Mouse (Mus musculus) layer of hippocampus, adult 8-10 months (tissue): Measurements from ENCODE around the gene Fcamr. TPM values are rescaled to one million over a fixed set of nuclear protein-coding genes. Genes with fewer than 3 reads are reported as not detected.

Experiments used
- DNase-seq, 2 experiments: peaks; one replicate each; pipeline ENCODE4 v3.0.0; 2022; ENCODE audit warnings: low spot score in 2 of 2
- total RNA-seq, 4 experiments: library from RNA; stranded (reverse); gene quantifications; 2 replicates each; pipeline ENCODE4 v1.2.4; 2022

Gene Fcamr
- not detected for total RNA-seq

DNA sequence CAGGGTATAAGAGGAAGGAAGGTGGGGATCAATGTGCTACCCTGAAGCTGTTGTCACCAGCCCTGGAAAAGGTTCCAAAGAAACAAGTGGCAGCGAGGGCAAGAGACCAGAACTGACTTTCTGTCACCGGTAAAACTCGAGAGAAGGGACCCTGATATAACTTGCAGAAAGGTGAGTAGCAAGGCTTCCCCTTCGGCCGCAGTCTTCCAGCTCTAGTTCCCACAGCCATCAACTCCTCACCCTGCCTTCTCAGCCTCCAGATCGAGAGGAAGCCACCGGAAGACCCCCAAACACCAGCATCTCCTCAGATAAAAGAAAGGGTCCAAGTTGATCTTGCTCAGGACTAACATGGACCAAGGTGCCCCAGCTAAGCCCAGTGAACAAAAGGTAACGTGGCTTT is at the start of gene Fcamr:
Gene Fcamr, plus strand, starts transcription at position 301 of the 400 bp plus-strand sequence.
- no peak for DNase-seq

GRCm38 (mm10) chr1:130759689-130760088 is 41.0 kb upstream of the Fcamr start:
- no peak for DNase-seq

DNA sequence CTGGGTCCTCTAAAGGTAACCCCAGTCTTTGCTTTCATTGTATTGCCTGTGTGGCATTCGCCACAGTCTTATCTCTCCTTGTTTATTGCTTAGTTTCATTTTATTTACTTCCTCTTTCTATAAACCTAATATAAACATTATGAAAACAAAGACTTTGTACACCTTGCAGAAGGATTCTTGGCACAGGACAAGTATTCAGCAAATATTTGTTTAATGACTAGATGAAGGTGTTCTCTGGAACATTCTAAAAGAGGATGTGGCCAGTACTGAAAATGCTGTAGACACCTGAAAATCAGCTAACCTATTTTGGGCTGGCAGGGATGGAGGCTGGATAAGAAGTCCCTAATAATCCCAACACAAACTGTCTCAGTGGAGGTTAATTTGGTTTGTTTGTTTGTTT is 39.1 kb upstream of the Fcamr start:
- DNase-seq, result no peak

DNA sequence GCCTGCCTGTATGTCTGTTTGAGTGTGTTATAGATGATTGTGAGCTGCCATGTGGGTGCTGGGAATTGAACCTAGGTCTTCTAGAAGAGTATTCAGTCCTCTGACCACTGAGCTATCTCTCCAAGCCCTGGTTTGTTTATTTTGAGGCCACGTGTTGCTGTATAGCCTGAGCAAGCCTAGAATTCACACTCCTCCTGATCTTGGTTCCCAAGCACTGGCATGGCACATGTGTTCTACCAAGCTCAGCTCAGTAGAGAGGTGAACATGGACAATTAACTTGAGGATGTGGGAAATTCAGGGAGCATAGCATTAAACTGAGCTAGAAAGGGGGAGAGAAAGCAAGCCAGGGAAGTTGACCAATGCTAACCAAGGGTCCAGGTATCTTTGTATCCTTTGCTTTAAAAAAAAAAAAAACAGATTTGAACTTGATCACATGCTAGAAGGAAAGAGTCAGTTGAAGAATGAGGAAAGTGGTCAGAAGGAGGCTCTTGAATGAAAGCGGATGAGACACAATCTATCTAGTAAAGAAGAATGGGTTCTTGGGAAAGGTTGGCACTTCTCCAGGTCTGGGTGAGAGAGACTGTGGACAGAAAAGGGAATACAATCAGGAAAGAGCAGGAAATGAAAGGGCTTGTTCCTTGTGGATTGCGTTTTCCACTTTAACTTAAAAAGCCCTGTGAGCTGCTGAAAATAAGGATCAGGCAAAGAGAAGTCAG is 38.5 kb upstream of the Fcamr start:
- DNase-seq, result no peak

- no peak for DNase-seq
Observed at GRCm38 (mm10) chr1:130764027-130764461, 36.7 kb upstream of the Fcamr start.

- DNase-seq, result no peak
Observed at GRCm38 (mm10) chr1:130767066-130767465, 33.6 kb upstream of the Fcamr start.

- DNase-seq, result no peak
Observed at GRCm38 (mm10) chr1:130769925-130770324, 30.8 kb upstream of the Fcamr start.

DNA sequence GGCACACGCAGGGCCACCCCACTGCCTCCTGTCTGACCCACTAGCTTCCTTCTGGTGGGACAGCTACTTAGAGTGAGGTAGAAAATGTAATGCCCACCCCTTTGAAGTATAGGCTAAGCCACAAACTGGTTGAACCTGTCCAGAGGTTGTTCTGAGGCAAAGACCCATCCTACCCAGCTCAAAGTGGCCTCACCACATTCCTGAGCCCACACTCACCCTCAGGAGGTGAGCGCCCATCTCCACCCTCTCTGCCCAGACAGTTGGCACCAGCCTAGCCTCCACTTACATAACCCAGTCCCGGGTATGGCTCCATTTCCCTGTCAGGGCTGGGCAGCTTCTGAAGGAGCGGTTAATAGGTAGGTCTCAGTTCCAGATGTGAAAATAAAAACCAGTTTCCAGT is 30.2 kb upstream of the Fcamr start:
- DNase-seq, result no peak

DNA sequence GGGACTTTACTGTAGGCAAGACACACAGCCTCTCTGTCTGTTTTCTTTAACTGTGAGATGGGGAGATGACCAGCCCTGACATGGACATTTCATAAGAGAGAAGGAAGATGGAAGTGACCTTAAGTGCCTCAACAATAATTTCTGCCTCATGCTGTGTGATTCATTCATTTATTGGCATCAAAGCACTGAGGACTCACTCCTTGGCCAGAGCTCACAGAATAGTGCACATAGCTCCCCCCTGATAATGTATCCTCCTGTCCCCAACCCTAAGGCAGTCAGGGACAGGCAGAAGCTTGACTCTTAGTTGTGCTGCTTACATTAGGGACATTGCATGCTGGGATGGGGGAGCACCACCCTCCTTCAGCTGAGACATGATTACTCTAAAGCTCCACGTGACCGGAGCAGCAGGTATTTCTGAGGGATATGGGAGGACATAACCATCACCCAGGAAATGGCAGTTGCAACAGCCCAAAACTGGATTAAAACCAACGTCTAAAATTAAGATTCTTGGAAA is 29.7 kb upstream of the Fcamr start:
- DNase-seq, result no peak

DNA sequence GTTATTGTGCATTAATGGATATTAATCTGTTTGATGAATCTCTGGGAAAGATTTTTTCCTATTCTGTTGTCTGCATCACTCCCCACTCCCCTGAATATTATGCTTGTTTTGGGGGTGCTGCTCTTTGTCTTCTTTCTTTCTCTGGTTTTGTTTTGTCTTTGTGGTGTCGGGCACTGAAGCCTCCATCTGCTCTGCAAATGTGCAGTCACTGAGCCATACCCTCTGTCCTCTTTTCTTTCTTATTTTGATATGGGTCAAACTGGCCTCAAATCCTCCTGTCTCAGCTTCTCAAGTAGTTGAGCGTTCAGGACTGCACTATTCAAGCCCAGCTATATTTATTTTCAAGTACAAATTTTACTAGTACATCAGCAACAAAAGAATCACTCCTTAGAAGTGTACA is 25.5 kb upstream of the Fcamr start:
- DNase-seq, result no peak

GRCm38 (mm10) chr1:130775691-130776331 is 24.9 kb upstream of the Fcamr start:
- DNase-seq, result no peak

GRCm38 (mm10) chr1:130776645-130777044 is 24.1 kb upstream of the Fcamr start:
- DNase-seq, result no peak

- DNase-seq, result no peak
Observed at GRCm38 (mm10) chr1:130779867-130780266, 20.8 kb upstream of the Fcamr start.

DNA sequence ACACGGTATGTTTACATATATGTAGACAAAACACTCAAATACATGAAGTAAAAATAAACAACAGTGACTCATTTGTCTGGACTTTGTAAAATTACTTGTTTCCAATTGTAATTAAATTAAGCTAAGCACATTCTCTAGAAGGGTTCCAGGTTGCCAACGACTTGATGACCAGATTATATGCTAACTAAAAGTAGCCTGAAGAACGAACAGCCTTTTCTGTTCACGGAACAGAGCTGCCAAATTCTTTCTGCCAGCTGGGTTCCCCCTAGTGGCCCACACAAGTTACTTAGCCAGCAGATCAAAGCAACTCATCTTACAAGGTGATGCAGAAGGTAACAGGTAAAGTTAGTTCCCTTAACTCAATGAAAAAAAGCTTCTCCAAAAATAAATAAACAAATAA is 16.6 kb upstream of the Fcamr start:
- no peak for DNase-seq

DNA sequence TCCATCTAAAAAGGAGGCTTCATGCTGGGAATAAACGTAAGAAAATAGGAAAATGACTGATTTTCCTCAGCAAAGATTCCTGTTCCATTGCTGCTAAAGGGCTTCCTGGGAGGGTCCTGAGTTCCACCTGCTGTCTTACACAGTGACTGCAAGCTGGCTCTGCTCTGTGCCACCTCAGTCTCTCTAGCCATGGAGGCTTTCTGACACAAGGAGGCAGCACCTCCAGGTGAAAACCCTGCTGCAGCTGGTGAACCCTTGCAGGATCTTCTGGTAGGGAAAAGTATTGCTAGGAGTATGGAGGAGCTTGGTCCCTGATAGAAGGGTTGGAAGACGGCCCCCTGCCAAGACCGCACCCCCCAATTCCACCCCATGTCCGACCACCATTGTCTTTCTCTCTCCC is 13.7 kb upstream of the Fcamr start:
- DNase-seq, result no peak

DNA sequence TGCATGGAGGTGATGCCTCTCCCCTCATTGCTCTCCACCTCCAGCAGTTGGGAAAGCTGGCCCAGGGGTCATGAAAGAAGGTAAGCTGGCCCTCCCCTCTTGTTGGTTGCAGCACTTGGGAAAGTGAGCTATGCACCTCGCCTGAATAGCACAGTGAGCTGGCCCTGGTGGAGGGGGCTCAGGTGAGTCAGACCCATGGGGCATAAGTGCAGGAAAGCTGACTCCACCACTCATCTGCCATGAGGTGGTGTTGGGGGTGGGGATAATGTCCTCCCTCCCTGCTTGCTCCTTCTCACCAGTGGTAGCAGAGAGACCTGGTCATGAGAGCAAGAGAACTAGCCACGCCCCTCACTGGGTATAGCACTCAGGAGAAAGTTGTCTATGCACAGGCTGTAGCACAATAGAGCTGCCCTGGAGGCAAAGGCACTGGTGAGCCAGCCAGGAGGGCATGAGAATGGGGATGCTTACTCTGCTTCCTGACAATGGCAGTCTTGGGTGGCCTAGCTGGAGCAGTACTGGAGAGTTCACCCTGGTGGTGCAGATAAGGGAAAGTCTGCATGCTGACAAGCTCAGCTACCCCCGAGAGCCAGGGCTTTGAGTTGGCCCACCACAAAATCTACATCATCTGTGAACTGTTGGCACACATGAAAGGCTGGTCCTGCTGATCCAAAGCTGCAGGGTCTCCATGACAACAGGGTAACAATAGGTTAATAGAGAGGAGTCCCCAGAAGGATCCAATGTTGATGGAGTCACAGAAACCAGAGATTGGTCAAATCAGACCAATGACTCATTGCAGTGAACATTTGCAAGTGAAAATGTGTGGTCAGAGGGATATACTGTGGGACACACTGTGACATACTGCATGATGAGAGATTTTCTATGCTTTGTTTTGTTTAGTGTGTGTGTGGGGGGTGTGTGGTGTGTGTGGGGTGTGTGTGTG is 10.9 kb upstream of the Fcamr start:
- no peak for DNase-seq

DNA sequence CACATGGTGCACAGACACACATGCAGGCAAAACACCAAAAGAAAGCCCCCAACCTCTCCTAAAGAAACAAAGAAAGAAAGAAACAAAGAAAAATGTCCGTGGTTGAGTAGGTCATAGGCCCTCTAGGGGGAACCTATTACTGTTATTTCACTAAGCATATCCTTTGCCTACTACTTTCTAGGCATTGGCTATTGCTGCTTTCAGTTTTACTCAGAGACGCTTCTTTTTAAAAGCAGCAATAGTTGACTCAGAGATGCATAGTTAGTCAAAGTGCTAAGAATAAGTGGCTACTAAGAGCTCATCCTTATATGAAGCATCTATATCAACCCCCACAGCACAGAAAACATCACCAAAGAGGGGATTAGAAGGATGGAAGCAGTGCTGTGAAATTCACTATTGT is 5.4 kb upstream of the Fcamr start:
- no peak for DNase-seq

DNA sequence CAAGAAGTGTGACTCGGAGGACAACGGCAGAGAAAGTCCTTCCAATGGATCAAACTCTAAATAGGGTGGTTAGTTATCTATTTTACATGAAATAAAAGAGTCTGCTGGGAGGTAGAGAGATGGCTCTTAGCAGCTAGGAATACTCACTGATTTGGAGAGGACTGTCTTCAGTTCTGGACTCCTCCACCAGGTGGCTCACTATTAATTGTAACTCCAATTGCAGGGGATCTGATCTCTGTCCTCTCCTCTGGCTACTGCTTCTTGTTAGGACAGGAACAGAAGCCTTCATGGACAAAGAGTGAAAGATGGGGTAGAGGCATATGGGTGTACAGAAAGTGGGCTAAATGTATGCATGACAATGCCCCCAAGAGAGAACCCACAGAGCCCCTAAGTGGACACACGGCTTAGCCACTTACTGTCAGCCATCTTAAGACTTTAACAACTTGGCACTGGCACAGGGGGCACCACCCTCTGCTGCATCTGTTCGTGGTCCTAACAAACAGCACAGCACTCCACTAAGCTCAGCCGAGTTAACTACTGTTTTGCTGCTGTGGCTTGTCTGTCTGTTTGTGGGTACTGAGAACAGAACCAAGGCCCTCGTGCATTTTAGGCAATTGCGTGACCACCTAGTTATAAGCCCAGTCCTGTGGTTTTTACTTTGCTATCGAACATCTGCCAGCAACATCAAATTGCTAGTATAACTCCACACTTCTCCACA is 3.6 kb upstream of the Fcamr start:
- peak in 1 of 2 experiments; percentile 50 for DNase-seq

DNA sequence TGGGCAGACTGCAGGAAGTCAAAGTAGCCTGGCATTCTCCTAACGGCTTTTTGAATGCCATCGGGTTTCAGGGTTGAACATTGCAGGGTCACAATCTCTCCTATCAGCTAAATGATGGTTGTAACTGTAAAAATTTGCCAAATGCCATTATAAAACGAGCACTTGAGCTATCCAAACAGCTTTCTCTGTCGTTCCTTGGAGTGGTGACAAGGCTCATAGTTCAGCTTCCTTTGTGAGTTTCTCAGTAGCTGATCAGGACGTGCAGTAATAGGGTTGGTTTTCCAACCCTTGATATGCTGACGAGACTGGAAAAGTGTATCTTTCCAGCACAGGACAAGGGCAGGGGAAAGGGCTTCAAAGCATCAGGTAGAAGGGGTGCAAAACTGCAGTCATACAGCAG is 2.7 kb upstream of the Fcamr start:
- DNase-seq, result no peak

DNA sequence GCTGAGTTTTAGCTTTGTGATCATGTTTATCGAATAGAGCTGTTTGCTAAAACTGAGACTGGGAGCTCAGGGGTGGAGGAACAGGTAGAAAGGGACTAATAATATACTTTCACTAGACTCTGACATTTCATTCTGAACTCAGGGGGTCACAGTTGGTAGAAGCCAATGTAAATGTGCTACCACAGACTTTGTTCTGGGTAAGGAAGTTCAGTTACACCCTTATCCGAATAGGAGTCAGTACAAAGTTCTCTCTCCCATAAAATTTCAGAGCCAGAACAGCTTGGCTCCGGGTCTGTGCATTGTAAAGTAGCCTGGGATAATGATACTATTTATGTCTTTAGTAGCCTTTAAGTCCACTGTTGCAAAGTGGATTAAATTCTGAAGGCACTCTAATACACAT is 2.2 kb upstream of the Fcamr start:
- no peak for DNase-seq

DNA sequence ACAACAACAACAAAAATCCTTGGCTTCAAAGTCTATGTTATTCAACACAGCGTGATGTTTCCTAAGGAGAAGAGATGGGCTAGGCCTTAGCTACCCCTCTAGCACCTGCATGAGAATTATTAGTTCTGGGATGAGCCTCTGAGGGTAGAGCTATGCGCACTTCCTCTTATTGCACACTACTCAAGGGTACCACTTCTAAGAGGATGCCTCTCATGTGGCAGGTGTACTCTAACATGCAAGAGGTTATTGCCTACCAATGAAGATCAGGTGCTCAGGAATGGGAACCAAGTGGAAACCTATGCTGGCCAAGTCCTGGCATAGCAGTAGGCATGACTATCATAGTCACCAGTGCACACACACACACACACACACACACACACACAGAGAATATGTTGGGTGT is 1.3 kb upstream of the Fcamr start:
- DNase-seq, result no peak
